Mouse (Mus musculus) liver, adult 2 months (tissue): ENCODE measurements around the gene Zfp217.

Source experiments
- CTCF ChIP-seq: fragments of 200-500 bp; IDR thresholded peaks from 2 replicates; pipeline ENCODE4 v1.5.1; 2011; ENCODE audit warnings: low read depth, low read length, control low read depth
- POLR2A ChIP-seq: fragments of 200-500 bp; IDR thresholded peaks from 2 replicates; pipeline ENCODE4 v1.6.1; 2011; ENCODE audit warnings: low read length, control low read depth; ENCODE audit not compliant: insufficient read depth; ENCODE audit errors: extremely low read depth

- TF ChIP-seq CTCF: no peak
- no peak for TF ChIP-seq POLR2A
These were observed 17.7 kb upstream of the Zfp217 start for GRCm38 (mm10) chr2:170165649-170166048.
